Comparison of ENCODE assay signal across 18 mouse cellular contexts in genomic region chr16:54901461-54901860, GRCm38 (mm10).
A peak's percentile ranks its signal among the peaks of the same experiment; 100 is the strongest.
DNase-seq lines count a peak whose midpoint lies in the region; ATAC-seq and TF ChIP-seq lines count a peak whose summit lies in the region.
"Had no signal": no experiment of that assay in that cellular context is flagged by ENCODE, and none has a peak within 500 bp of the region (broad histone marks: within the 10 kb centered on the region; RNA-seq: fewer than 3 reads in every experiment).

No protein-coding gene starts in this region.

- TF ChIP-seq POLR2A in liver, adult 2 months (IDR thresholded peaks at IDR 0.05; ENCODE audit: extremely low read depth, insufficient read depth, low read length) = no peak

- TF ChIP-seq CTCF in liver, adult 2 months (IDR thresholded peaks at IDR 0.05; ENCODE audit: low read depth, low read length) = no peak
- no peak for TF ChIP-seq CTCF in liver, postnatal 0 days (IDR thresholded peaks at IDR 0.05; ENCODE audit: low read depth)

- H3K27ac ChIP-seq in liver, adult 2 months (replicated peaks; ENCODE audit: insufficient read depth, low read depth, low read length) = no peak overlapping the region; the same call in 1 of the 2 replicates
- H3K27ac ChIP-seq in liver, postnatal 0 days (ENCODE audit: low read depth) = no peak overlapping the region

- H3K4me1 ChIP-seq in liver, adult 2 months (ENCODE audit: control insufficient read depth, insufficient read depth, low read length) = peaks cover 3% of the 10 kb centered on the region; the same call in 1 of the 2 replicates
- H3K4me1 ChIP-seq in liver, postnatal 0 days (ENCODE audit: insufficient read depth) = no peaks in the 10 kb centered on the region

- no peak for TF ChIP-seq EP300 in liver, postnatal 0 days (IDR thresholded peaks at IDR 0.05; ENCODE audit: low read depth)

- H3K79me2 ChIP-seq in liver, adult 2 months (ENCODE audit: control insufficient read depth, insufficient read depth, low read length) = no peaks in the 10 kb centered on the region

- no peak overlapping the region for H3K4me3 ChIP-seq in liver, adult 2 months (ENCODE audit: insufficient read depth, low read depth, low read length)
- H3K4me3 ChIP-seq in liver, postnatal 0 days (ENCODE audit: low read depth, low read length) = no peak overlapping the region

- 9% methylated on average over 1 of the region's 1 CpGs for WGBS in liver, adult 2 months
- WGBS in liver, postnatal 0 days (ENCODE audit: insufficient replicate concordance) = 48% methylated on average over 1 of the region's 1 CpGs

- H3K9ac ChIP-seq in liver, adult 2 months (ENCODE audit: low read depth, low read length) = no peak overlapping the region
- H3K9ac ChIP-seq in liver, postnatal 0 days (replicated peaks) = no peak overlapping the region

- DNase-seq in liver, adult 2 months (ENCODE audit: extremely low read depth, low read depth, low spot score) = peak; percentile 93
- no peak for DNase-seq in liver, postnatal 0 days
- DNase-seq: adrenal gland, adult 2 months; adrenal gland, adult 8-10 months; adrenal gland, postnatal 10 days; adrenal gland, postnatal 14 days; adrenal gland, postnatal 25 days; adrenal gland, postnatal 36 days; B cell, adult 2 months; cerebellum, adult 11 months; cerebellum, adult 11-12 months; cerebellum, adult 18-20 months; cerebellum, adult 2 months had no signal

- no peaks in the 10 kb centered on the region for H3K9me3 ChIP-seq in liver, postnatal 0 days (ENCODE audit: low read length)
- H3K9me3 ChIP-seq: G1E had no signal

- H3K4me2 ChIP-seq in liver, postnatal 0 days (ENCODE audit: low read depth, low read length) = no peak overlapping the region

- H3K27me3 ChIP-seq in liver, adult 2 months (ENCODE audit: control insufficient read depth, insufficient read depth, low read length) = no peaks in the 10 kb centered on the region
- no peaks in the 10 kb centered on the region for H3K27me3 ChIP-seq in liver, postnatal 0 days (ENCODE audit: insufficient read depth, low read length)
- H3K27me3 ChIP-seq: CH12.LX, Patski had no signal

- no peak for ATAC-seq in liver, postnatal 0 days
- ATAC-seq: activated CD4-positive, CD25-positive, alpha-beta regulatory T cell, adult 4 months; CD4-positive, CD25-positive, alpha-beta regulatory T cell, adult 4 months; Patski had no signal

- H3K36me3 ChIP-seq in liver, adult 2 months (ENCODE audit: control insufficient read depth, insufficient read depth, low read length) = no peaks in the 10 kb centered on the region
- H3K36me3 ChIP-seq in liver, postnatal 0 days (replicated peaks; ENCODE audit: insufficient read depth, low read length) = no peaks in the 10 kb centered on the region
- H3K36me3 ChIP-seq: G1E had no signal
